Mouse (Mus musculus): ENCODE results near the gene 4930442H23Rik.
"Not testable (repeated sequence)": the region's sequence is repeated elsewhere in the genome, so short reads cannot be mapped to it uniquely, and the experiment has no call there.

4930442H23Rik gene

GRCm38 (mm10) chr10:81198230-81198629, 14.6 kb upstream of the 4930442H23Rik start:
- DNase-seq (ENCODE audit: low read depth, low spot score), result no peak

- DNase-seq (ENCODE audit: low read depth, low spot score), result no peak
Observed at GRCm38 (mm10) chr10:81197305-81197704, 13.7 kb upstream of the 4930442H23Rik start.

GRCm38 (mm10) chr10:81196470-81197065, 12.9 kb upstream of the 4930442H23Rik start:
- no peak for DNase-seq (ENCODE audit: low read depth, low spot score)

GRCm38 (mm10) chr10:81195300-81195699, 11.7 kb upstream of the 4930442H23Rik start:
- DNase-seq (ENCODE audit: low read depth, low spot score), result no peak

- no peak for DNase-seq (ENCODE audit: low read depth, low spot score)
Observed at GRCm38 (mm10) chr10:81193991-81194774, 10.5 kb upstream of the 4930442H23Rik start.

- no peak for DNase-seq (ENCODE audit: low read depth, low spot score)
Observed at GRCm38 (mm10) chr10:81192968-81193501, 9.4 kb upstream of the 4930442H23Rik start.

- DNase-seq (ENCODE audit: low read depth, low spot score), result peak; percentile 84
Observed at GRCm38 (mm10) chr10:81192270-81192967, 8.8 kb upstream of the 4930442H23Rik start.

- DNase-seq (ENCODE audit: low read depth, low spot score), result no peak
Observed at GRCm38 (mm10) chr10:81191342-81191982, 7.8 kb upstream of the 4930442H23Rik start.

- DNase-seq (ENCODE audit: low read depth, low spot score), result no peak
Observed at GRCm38 (mm10) chr10:81190912-81191321, 7.3 kb upstream of the 4930442H23Rik start.

- no peak for DNase-seq (ENCODE audit: low read depth, low spot score)
Observed at GRCm38 (mm10) chr10:81190236-81190911, 6.7 kb upstream of the 4930442H23Rik start.

GRCm38 (mm10) chr10:81189821-81190220, 6.2 kb upstream of the 4930442H23Rik start:
- DNase-seq (ENCODE audit: low read depth, low spot score), result no peak

GRCm38 (mm10) chr10:81187161-81187560, 3.5 kb upstream of the 4930442H23Rik start:
- DNase-seq (ENCODE audit: low read depth, low spot score), result no peak

- no peak for DNase-seq (ENCODE audit: low read depth, low spot score)
Observed at GRCm38 (mm10) chr10:81184765-81185164, 1.1 kb upstream of the 4930442H23Rik start.

GRCm38 (mm10) chr10:81182336-81183333, 1.0 kb downstream of the 4930442H23Rik start, which contains the start of gene Dapk3:
Gene Dapk3 (plus strand): TSS chr10:81183005.
- DNase-seq (ENCODE audit: low read depth, low spot score), result peak; percentile 100

- not testable (repeated sequence) for DNase-seq (ENCODE audit: low read depth, low spot score)
Observed at GRCm38 (mm10) chr10:81181860-81182259, 1.8 kb downstream of the 4930442H23Rik start.

- DNase-seq (ENCODE audit: low read depth, low spot score), result no peak
Observed at GRCm38 (mm10) chr10:81180946-81181345, 2.7 kb downstream of the 4930442H23Rik start.

GRCm38 (mm10) chr10:81179451-81180342, 4.0 kb downstream of the 4930442H23Rik start:
- DNase-seq (ENCODE audit: low read depth, low spot score), result no peak

- no peak for DNase-seq (ENCODE audit: low read depth, low spot score)
Observed at GRCm38 (mm10) chr10:81178927-81179326, 4.7 kb downstream of the 4930442H23Rik start.
